Mouse (Mus musculus): ENCODE results near the gene Cdkal1.

DNA sequence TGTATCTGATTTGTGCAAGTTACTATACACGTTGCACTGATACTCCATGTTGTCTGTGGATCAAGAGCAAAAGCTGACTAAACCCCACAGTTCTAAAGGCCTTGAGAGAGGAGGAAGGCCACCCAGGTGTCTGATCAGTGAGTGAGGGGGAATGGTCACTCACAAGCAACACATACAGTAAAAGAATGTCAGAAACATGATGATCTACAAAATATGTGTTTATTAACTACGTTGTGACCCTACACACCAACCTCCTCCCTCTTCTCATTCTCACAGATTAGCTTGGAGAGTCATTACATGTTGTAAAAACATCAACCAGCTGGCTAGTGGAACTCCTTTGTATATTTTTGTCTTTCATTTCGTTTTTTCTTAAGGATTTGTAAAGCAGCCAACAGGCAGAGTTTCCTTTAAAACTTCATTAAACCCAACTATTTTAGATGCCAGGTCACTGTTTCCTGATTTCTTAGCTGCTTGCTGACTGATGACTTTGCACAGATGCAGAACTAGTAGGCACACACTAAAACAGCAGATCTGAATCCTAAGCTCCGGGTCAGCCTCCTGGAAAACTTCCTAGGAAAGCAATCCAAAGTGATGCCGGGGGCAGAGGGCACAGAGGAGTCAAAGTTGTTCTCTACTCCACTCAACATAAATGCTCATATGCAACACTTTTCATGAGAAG is 157.0 kb downstream of the Cdkal1 start:
- TF ChIP-seq CTCF (IDR thresholded peaks at IDR 0.05; ENCODE audit: borderline replicate concordance, extremely low read depth, insufficient read depth, insufficient read length): no peak
- no peak for TF ChIP-seq POLR2A (IDR thresholded peaks at IDR 0.05; ENCODE audit: borderline replicate concordance, extremely low read depth, insufficient read depth, insufficient read length, poor library complexity, severe bottlenecking)

Data from brain, embryonic 14.5 days (tissue).